Mouse (Mus musculus) CH12.LX (cell line): Measurements from ENCODE around the gene Irx3. TPM values are rescaled to one million over a fixed set of nuclear protein-coding genes. Genes with fewer than 3 reads are reported as not detected.

Source experiments
- DNase-seq: peaks from one replicate; pipeline ENCODE4 v3.0.0-alpha.2; 2013; ENCODE audit errors: extremely low read depth
- H3K27ac ChIP-seq: 2 replicates; pipeline ENCODE4 v1.5.1; 2012; ENCODE audit warnings: low read depth, mild to moderate bottlenecking, control low read depth, moderate library complexity; ENCODE audit not compliant: insufficient read depth
- H3K27me3 ChIP-seq: replicated peaks from 2 replicates; pipeline ENCODE3; 2012; ENCODE audit warnings: inconsistent platforms
- H3K36me3 ChIP-seq, 2 experiments: replicated peaks in 1 of 2; 2 replicates each; pipeline versions ENCODE3 to v1.6.1; 2012; ENCODE audit warnings: inconsistent platforms in 1 of 2, low read length in 1 of 2, mild to moderate bottlenecking in 1 of 2, mixed read lengths in 1 of 2, moderate library complexity in 1 of 2; ENCODE audit not compliant: control insufficient read depth in 1 of 2, insufficient read depth in 1 of 2
- H3K4me1 ChIP-seq, 2 experiments: 2 replicates each; pipeline ENCODE4 v1.6.1; 2012; ENCODE audit warnings: inconsistent platforms in 1 of 2, moderate library complexity in 1 of 2; ENCODE audit not compliant: insufficient read depth in 2 of 2, control insufficient read depth in 1 of 2
- H3K4me2 ChIP-seq: 2 replicates; pipeline ENCODE4 v1.6.1; 2012; ENCODE audit warnings: low read depth, mild to moderate bottlenecking, control low read depth; ENCODE audit not compliant: poor library complexity, insufficient read depth, severe bottlenecking
- H3K4me3 ChIP-seq, 3 experiments: fragments of 150-350 bp in 1 of 3; sonication (generic) in 1 of 3; replicated peaks in 1 of 3; 2 replicates each; pipeline versions ENCODE3 to v1.5.1; 2011 to 2012; ENCODE audit warnings: low read depth in 2 of 3, low read length in 2 of 3, mild to moderate bottlenecking in 2 of 3, moderate library complexity in 2 of 3, control low read depth in 1 of 3, improper control_type of control experiment in 1 of 3, inconsistent platforms in 1 of 3, mixed read lengths in 1 of 3; ENCODE audit not compliant: poor library complexity in 1 of 3
- H3K79me2 ChIP-seq: replicated peaks from 2 replicates; pipeline ENCODE4 v1.6.1; 2012; ENCODE audit warnings: mild to moderate bottlenecking, moderate library complexity; ENCODE audit not compliant: control insufficient read depth, poor library complexity, insufficient read depth, severe bottlenecking; ENCODE audit errors: extremely low read depth
- H3K9ac ChIP-seq: 2 replicates; pipeline ENCODE4 v1.6.1; 2012; ENCODE audit warnings: low read depth, mild to moderate bottlenecking, control low read depth, moderate library complexity; ENCODE audit not compliant: insufficient read depth
- H3K9me3 ChIP-seq: replicated peaks from 2 replicates; pipeline ENCODE3; 2012; ENCODE audit warnings: low read length, inconsistent platforms, mixed read lengths
- BHLHE40 ChIP-seq: IDR thresholded peaks from 2 replicates; pipeline ENCODE4 v1.6.1; 2011; ENCODE audit warnings: mild to moderate bottlenecking, low read depth, low read length, improper control_type of control experiment
- CHD1 ChIP-seq: IDR thresholded peaks from 2 replicates; pipeline ENCODE4 v1.6.1; 2012; ENCODE audit warnings: low read depth, low read length, improper control_type of control experiment, inconsistent platforms
- CHD2 ChIP-seq: IDR thresholded peaks from 2 replicates; pipeline ENCODE4 v1.6.1; 2011; ENCODE audit warnings: low read length, improper control_type of control experiment
- CTCF ChIP-seq, 2 experiments: IDR thresholded peaks in 1 of 2; conservative IDR thresholded peaks in 1 of 2; 2 replicates each; pipeline ENCODE4 v1.5.1; 2011 to 2012; ENCODE audit warnings: low read depth in 2 of 2, low read length in 2 of 2, improper control_type of control experiment in 1 of 2, inconsistent platforms in 1 of 2, mild to moderate bottlenecking in 1 of 2, moderate library complexity in 1 of 2
- ELF1 ChIP-seq: IDR thresholded peaks from 2 replicates; pipeline ENCODE4 v1.6.1; 2014; ENCODE audit warnings: low read depth, mild to moderate bottlenecking, inconsistent platforms, low read length, improper control_type of control experiment
- HCFC1 ChIP-seq: IDR thresholded peaks from 2 replicates; pipeline ENCODE4 v1.6.1; 2012; ENCODE audit warnings: low read depth, mild to moderate bottlenecking, inconsistent platforms, low read length, improper control_type of control experiment
- JUN ChIP-seq: IDR thresholded peaks from 2 replicates; pipeline ENCODE4 v1.6.1; 2011; ENCODE audit warnings: low read depth, mild to moderate bottlenecking, low read length, improper control_type of control experiment, moderate library complexity; ENCODE audit not compliant: insufficient read depth
- JUND ChIP-seq: conservative IDR thresholded peaks from 2 replicates; pipeline ENCODE4 v1.6.1; 2011; ENCODE audit warnings: low read depth, low read length, improper control_type of control experiment
- KAT2A ChIP-seq: IDR thresholded peaks from 2 replicates; pipeline ENCODE4 v1.6.1; 2012; ENCODE audit warnings: low read length, improper control_type of control experiment, inconsistent platforms; ENCODE audit not compliant: insufficient replicate concordance
- MAX ChIP-seq: IDR thresholded peaks from 2 replicates; pipeline ENCODE4 v1.6.1; 2011; ENCODE audit warnings: low read length, improper control_type of control experiment
- MAZ ChIP-seq: IDR thresholded peaks from 2 replicates; pipeline ENCODE4 v1.6.1; 2012; ENCODE audit warnings: low read depth, mild to moderate bottlenecking, inconsistent platforms, low read length, improper control_type of control experiment, moderate library complexity
- NELFE ChIP-seq: IDR thresholded peaks from 2 replicates; pipeline ENCODE4 v1.6.1; 2011; ENCODE audit warnings: low read depth, low read length, improper control_type of control experiment
- PAX5 ChIP-seq: IDR thresholded peaks from 2 replicates; pipeline ENCODE4 v1.6.1; 2012; ENCODE audit warnings: low read length, inconsistent platforms, mixed read lengths
- POLR2AphosphoS2 ChIP-seq: IDR thresholded peaks from 2 replicates; pipeline ENCODE4 v1.6.1; 2011; ENCODE audit warnings: low read depth, low read length, improper control_type of control experiment
- SMC3 ChIP-seq: IDR thresholded peaks from 2 replicates; pipeline ENCODE4 v1.6.1; 2011; ENCODE audit warnings: low read depth, low read length, improper control_type of control experiment
- UBTF ChIP-seq: IDR thresholded peaks from 2 replicates; pipeline ENCODE4 v1.6.1; 2012; ENCODE audit warnings: low read depth, mild to moderate bottlenecking, inconsistent platforms, low read length, improper control_type of control experiment, moderate library complexity
- USF1 ChIP-seq: IDR thresholded peaks from 2 replicates; pipeline ENCODE4 v1.6.1; 2014; ENCODE audit warnings: low read depth, mild to moderate bottlenecking, inconsistent platforms, low read length, improper control_type of control experiment
- USF2 ChIP-seq: conservative IDR thresholded peaks from 2 replicates; pipeline ENCODE4 v1.6.1; 2011; ENCODE audit warnings: low read depth, low read length, improper control_type of control experiment
- ZKSCAN1 ChIP-seq: IDR thresholded peaks from 2 replicates; pipeline ENCODE4 v1.6.1; 2012; ENCODE audit warnings: low read depth, inconsistent platforms, low read length, improper control_type of control experiment, borderline replicate concordance
- ZNF384 ChIP-seq: IDR thresholded peaks from 2 replicates; pipeline ENCODE4 v1.6.1; 2012; ENCODE audit warnings: low read depth, low read length, improper control_type of control experiment, inconsistent platforms
- dilution Hi-C: fragments of 300-500 bp; cut with MboI; formaldehyde crosslinking; loops from 2 replicates; pipeline ENCODE4 v1.14.3; 2020; ENCODE audit warnings: low sequenced_read_pairs; ENCODE audit not compliant: extremely low pct_unique_long_range_greater_than_20kb, extremely low pct_ligation_motif_present
- in situ Hi-C: fragments of 300-500 bp; cut with MboI; formaldehyde crosslinking; loops from 3 replicates; pipeline ENCODE4 v1.14.3; 2019; ENCODE audit warnings: low sequenced_read_pairs, low pct_ligation_motif_present, low pct_unique_long_range_greater_than_20kb, mixed read lengths
- polyA plus RNA-seq: library from polyadenylated mRNA; unstranded; fragments of >175 nt; gene quantifications from 2 replicates; pipeline ENCODE4 v1.2.1, GENCODE M21; 2012; ENCODE audit warnings: low read depth; ENCODE audit not compliant: insufficient read length
- total RNA-seq, 2 experiments: library from RNA; depleted of rRNA; stranded (reverse); fragments of 300-350 nt in 1 of 2; fragments of >200 nt in 1 of 2; gene quantifications; 2 replicates each; pipeline ENCODE4 v1.2.3; 2012 to 2014

Gene Irx3
- total and polyA plus RNA-seq, 3 experiments: not detected

DNA sequence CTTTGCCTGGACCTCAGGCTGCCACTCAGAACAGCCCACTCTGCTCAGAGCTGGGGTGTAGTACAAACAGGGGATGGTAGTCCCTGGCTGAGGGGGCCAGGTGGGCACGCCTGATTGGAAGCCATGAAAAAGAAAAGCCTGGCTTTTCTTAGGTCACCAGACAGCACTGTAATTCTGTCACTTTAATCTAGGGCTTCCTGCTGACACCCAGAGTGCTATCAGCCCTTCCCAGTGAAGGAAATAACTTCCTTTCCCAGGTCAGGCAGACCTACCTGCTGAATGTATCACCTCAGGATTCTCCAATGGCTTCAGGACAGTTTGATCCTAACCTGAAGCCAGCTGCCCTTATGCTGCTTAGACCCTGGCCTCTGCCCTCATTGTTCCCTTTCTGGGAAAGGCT lies 35.3 kb upstream of the Irx3 start:
- Histone ChIP-seq H3K9me3 (peaks cover 79% of the 10 kb centered on the region), H3K27ac (no peak overlapping the region), H3K4me2 (no peak overlapping the region), H3K9ac (no peak overlapping the region), H3K4me3 (no peak overlapping the region), H3K36me3 (no peaks in the 10 kb centered on the region), H3K4me1 (no peaks in the 10 kb centered on the region), H3K79me2 (no peaks in the 10 kb centered on the region), H3K27me3 (no peaks in the 10 kb centered on the region)
- no peak for TF ChIP-seq USF2
- TF ChIP-seq JUND: no peak
- no peak for TF ChIP-seq KAT2A
- TF ChIP-seq CHD1: no peak
- TF ChIP-seq ELF1: no peak
- dilution Hi-C loops (no loop called here), in situ Hi-C loops (no loop called here)
- DNase-seq: no peak

DNA sequence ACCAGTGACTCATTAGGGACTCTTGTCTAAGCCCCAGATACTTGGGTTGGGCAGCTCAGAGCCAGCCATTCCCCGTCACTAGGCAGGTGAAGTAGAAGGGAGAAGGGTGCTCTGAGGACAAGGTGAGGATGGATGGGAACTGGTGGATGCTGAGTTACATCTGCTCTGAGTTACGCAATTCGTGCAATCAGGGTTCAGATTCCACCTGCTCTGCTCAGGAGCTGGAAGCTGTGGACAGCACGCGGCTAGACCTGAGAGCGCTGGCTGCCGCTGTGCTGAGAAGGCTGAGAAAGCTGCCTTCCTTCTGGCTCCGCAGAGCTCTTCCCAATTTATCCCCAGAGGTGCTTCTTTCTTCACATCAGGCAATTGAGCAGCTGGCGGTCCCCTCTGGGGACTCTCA lies 34.8 kb upstream of the Irx3 start:
- no peaks in the 10 kb centered on the region for H3K4me1 ChIP-seq
- H3K27ac ChIP-seq: no peak overlapping the region
- H3K4me2 ChIP-seq: no peak overlapping the region
- H3K79me2 ChIP-seq: no peaks in the 10 kb centered on the region
- DNase-seq: no peak
- H3K27me3 ChIP-seq: no peaks in the 10 kb centered on the region
- dilution Hi-C loops (no loop called here), in situ Hi-C loops (no loop called here)
- H3K9ac ChIP-seq: no peak overlapping the region
- no peak overlapping the region for H3K4me3 ChIP-seq
- H3K9me3 ChIP-seq: peaks cover 78% of the 10 kb centered on the region
- no peak for TF ChIP-seq USF2
- no peak for TF ChIP-seq POLR2AphosphoS2
- no peak for TF ChIP-seq USF1
- no peak for TF ChIP-seq MAZ
- no peak for TF ChIP-seq CTCF (conservative IDR thresholded peaks at IDR 0.05 in 1 of 2, IDR thresholded peaks at IDR 0.05 in 1 of 2; ENCODE audit: low read depth in 2 of 2, low read length in 2 of 2)
- TF ChIP-seq SMC3: no peak
- TF ChIP-seq BHLHE40: no peak
- no peak for TF ChIP-seq UBTF
- TF ChIP-seq MAX: no peak
- TF ChIP-seq PAX5: no peak
- no peak for TF ChIP-seq HCFC1
- no peak for TF ChIP-seq JUND
- no peak for TF ChIP-seq ZNF384
- TF ChIP-seq ZKSCAN1: no peak
- no peak for TF ChIP-seq CHD1
- no peak for TF ChIP-seq CHD2
- TF ChIP-seq JUN: no peak
- no peak for TF ChIP-seq KAT2A
- no peak for TF ChIP-seq NELFE
- no peaks in the 10 kb centered on the region for H3K36me3 ChIP-seq
